Mouse (Mus musculus): Measurements from ENCODE around the gene Acsl3.

Acsl3 gene

GRCm38 (mm10) chr1:78688149-78688548, 30.5 kb downstream of the Acsl3 start:
- no peak for DNase-seq

- DNase-seq, result no peak
Observed at GRCm38 (mm10) chr1:78694503-78695258, 37.1 kb downstream of the Acsl3 start.

- DNase-seq, result no peak
Observed at GRCm38 (mm10) chr1:78696305-78696704, 38.7 kb downstream of the Acsl3 start.

GRCm38 (mm10) chr1:78696903-78697302, 39.3 kb downstream of the Acsl3 start:
- no peak for DNase-seq

GRCm38 (mm10) chr1:78698138-78698537, 40.5 kb downstream of the Acsl3 start:
- no peak for DNase-seq

GRCm38 (mm10) chr1:78701740-78702139, 44.1 kb downstream of the Acsl3 start:
- DNase-seq, result no peak

GRCm38 (mm10) chr1:78702282-78702963, 44.8 kb downstream of the Acsl3 start:
- DNase-seq, result no peak

GRCm38 (mm10) chr1:78702964-78703285, 45.3 kb downstream of the Acsl3 start:
- no peak for DNase-seq

GRCm38 (mm10) chr1:78706338-78706737, 48.7 kb downstream of the Acsl3 start:
- no peak for DNase-seq

- no peak for DNase-seq
Observed at GRCm38 (mm10) chr1:78707280-78707679, 49.7 kb downstream of the Acsl3 start.

- no peak for DNase-seq
Observed at GRCm38 (mm10) chr1:78710026-78710425, 52.4 kb downstream of the Acsl3 start.

- DNase-seq, result no peak
Observed at GRCm38 (mm10) chr1:78710613-78711329, 53.1 kb downstream of the Acsl3 start.

- DNase-seq, result peak; percentile 74
Observed at GRCm38 (mm10) chr1:78724458-78725190, 67.0 kb downstream of the Acsl3 start.

- no peak for DNase-seq
Observed at GRCm38 (mm10) chr1:78725191-78725490, 67.5 kb downstream of the Acsl3 start.

GRCm38 (mm10) chr1:78725617-78726223, 68.1 kb downstream of the Acsl3 start:
- peak; percentile 21 for DNase-seq

- no peak for DNase-seq
Observed at GRCm38 (mm10) chr1:78730114-78730720, 72.6 kb downstream of the Acsl3 start.

GRCm38 (mm10) chr1:78732290-78732689, 74.7 kb downstream of the Acsl3 start:
- no peak for DNase-seq

GRCm38 (mm10) chr1:78734261-78735000, 76.8 kb downstream of the Acsl3 start:
- DNase-seq, result no peak

GRCm38 (mm10) chr1:78737646-78738045, 80.0 kb downstream of the Acsl3 start:
- no peak for DNase-seq

- DNase-seq, result no peak
Observed at GRCm38 (mm10) chr1:78740676-78741075, 83.1 kb downstream of the Acsl3 start.

- DNase-seq, result no peak
Observed at GRCm38 (mm10) chr1:78742198-78742597, 84.6 kb downstream of the Acsl3 start.

GRCm38 (mm10) chr1:78743318-78743717, 85.7 kb downstream of the Acsl3 start:
- no peak for DNase-seq
